Mouse (Mus musculus) stomach, embryonic 14.5 days (tissue): ENCODE results near the gene Arid4b. TPM values are rescaled to one million over a fixed set of nuclear protein-coding genes. Genes with fewer than 3 reads are reported as not detected.

ENCODE experiments used
- ATAC-seq: fragments of 200-750 bp; cut with Nextera tagmentation; 2 replicates; pipeline ENCODE4 v1.8.0; 2017; ENCODE audit warnings: low read depth, moderate TSS enrichment; ENCODE audit not compliant: insufficient number of reproducible peaks, insufficient read depth, low FRiP score
- H3K27ac ChIP-seq: fragments of 300-500 bp; sonication (generic); 2 replicates; pipeline ENCODE4 v1.5.1; 2014; ENCODE audit warnings: mild to moderate bottlenecking, low read length, moderate library complexity, mixed read lengths
- H3K27me3 ChIP-seq: fragments of 300-500 bp; sonication (generic); 2 replicates; pipeline ENCODE4 v1.6.1; 2014; ENCODE audit warnings: low read length, control low read depth, mixed read lengths; ENCODE audit not compliant: control insufficient read depth, insufficient read depth
- H3K36me3 ChIP-seq: fragments of 300-500 bp; sonication (generic); 2 replicates; pipeline ENCODE4 v1.6.1; 2014; ENCODE audit warnings: mild to moderate bottlenecking, control low read depth, low read length, moderate library complexity, mixed read lengths; ENCODE audit not compliant: control insufficient read depth, insufficient read depth
- H3K4me1 ChIP-seq: fragments of 300-500 bp; sonication (generic); 2 replicates; pipeline ENCODE4 v1.6.1; 2014; ENCODE audit warnings: low read length, control low read depth, mixed read lengths; ENCODE audit not compliant: control insufficient read depth, insufficient read depth
- H3K4me2 ChIP-seq: fragments of 300-500 bp; sonication (generic); replicated peaks from 2 replicates; pipeline ENCODE4 v1.6.1; 2014; ENCODE audit warnings: low read depth, low read length, control low read depth
- H3K4me3 ChIP-seq: fragments of 300-500 bp; sonication (generic); 2 replicates; pipeline ENCODE4 v1.5.1; 2014; ENCODE audit warnings: low read depth, low read length, control low read depth
- H3K9ac ChIP-seq: fragments of 300-500 bp; sonication (generic); replicated peaks from 2 replicates; pipeline ENCODE4 v1.6.1; 2014; ENCODE audit warnings: low read depth, mild to moderate bottlenecking, control low read depth, low read length, moderate library complexity, mixed read lengths
- H3K9me3 ChIP-seq: fragments of 300-500 bp; sonication (generic); 2 replicates; pipeline ENCODE4 v1.6.1; 2016; ENCODE audit warnings: low read depth, low read length, control low read depth; ENCODE audit not compliant: control insufficient read depth
- WGBS: fragments of 180-500 bp; shearing (Covaris S2); extraction: QIAGEN DNeasy Blood & Tissue Kit; methylation state at CpG from one replicate; pipeline ENCODE4 v1.1.7; 2014; 5-methylcytosine and 5-hydroxymethylcytosine counted together
- polyA plus RNA-seq: library from polyadenylated mRNA; unstranded; fragments of >200 nt; fragmentation: Nextera tagmentation; extraction: Ambion mirVana; gene quantifications from 2 replicates; pipeline ENCODE4 v1.2.1, GENCODE M21; 2014

The Arid4b gene
- polyA plus RNA-seq, 1 experiment from 2014 or later, result 79.2 TPM

GRCm38 (mm10) chr13:14111146-14111545 lies 48.1 kb downstream of the Arid4b start:
- H3K27me3 ChIP-seq, result no peaks in the 10 kb centered on the region
- no peak overlapping the region for H3K4me2 ChIP-seq
- H3K9ac ChIP-seq, result no peak overlapping the region
- no peak overlapping the region for H3K4me3 ChIP-seq
- no peak for ATAC-seq
- no peaks in the 10 kb centered on the region for H3K9me3 ChIP-seq
- no peaks in the 10 kb centered on the region for H3K36me3 ChIP-seq
- no peaks in the 10 kb centered on the region for H3K4me1 ChIP-seq
- 68% methylated on average over 1 of the region's 1 CpGs for WGBS
- no peak overlapping the region for H3K27ac ChIP-seq

DNA sequence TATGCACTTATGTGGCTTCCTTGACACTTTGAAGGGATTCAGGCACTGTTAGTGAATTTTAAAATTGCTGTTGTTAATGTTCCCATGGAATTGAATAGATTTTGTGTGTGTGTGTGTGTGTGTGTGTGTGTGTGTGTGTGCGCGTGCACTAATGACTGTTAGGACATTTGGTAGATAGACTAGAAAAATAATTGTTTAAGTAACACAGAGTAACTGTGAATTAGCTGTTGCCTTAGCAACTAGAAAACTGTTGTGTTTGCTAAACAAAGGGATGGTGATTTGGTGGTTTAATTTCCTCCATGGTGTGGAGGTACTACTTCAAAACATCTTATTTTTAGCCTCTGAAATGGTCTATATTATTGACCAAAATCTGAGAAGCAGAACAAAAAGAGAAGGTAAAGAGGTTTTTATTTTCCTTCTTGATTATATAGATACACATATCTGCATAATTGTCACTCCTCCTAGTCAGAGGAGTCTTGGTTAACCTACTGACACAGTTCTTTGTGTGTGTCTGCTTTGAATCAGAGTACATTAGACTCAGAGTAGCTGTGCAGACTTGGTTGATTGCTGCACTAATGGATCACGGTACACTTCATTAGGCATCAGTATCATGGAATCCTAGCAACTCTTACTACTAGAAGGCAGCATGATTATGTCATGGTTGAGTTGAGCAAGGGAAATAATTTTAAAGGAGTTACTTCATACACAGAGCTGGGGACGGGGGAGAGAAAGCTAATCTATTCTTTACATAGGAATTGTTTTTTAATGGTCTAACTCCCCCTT lies 50.9 kb downstream of the Arid4b start:
- Histone ChIP-seq H3K27ac (no peak overlapping the region), H3K4me2 (no peak overlapping the region), H3K9ac (no peak overlapping the region), H3K9me3 (no peaks in the 10 kb centered on the region), H3K4me1 (no peaks in the 10 kb centered on the region), H3K27me3 (no peaks in the 10 kb centered on the region), H3K36me3 (no peaks in the 10 kb centered on the region), H3K4me3 (no peak overlapping the region)
- WGBS, result 81% methylated on average over 4 of the region's 4 CpGs
- no peak for ATAC-seq

GRCm38 (mm10) chr13:14115805-14116204 lies 52.8 kb downstream of the Arid4b start:
- Histone ChIP-seq H3K4me1 (no peaks in the 10 kb centered on the region), H3K36me3 (no peaks in the 10 kb centered on the region), H3K27me3 (no peaks in the 10 kb centered on the region), H3K4me2 (no peak overlapping the region), H3K9ac (no peak overlapping the region), H3K4me3 (no peak overlapping the region), H3K27ac (no peak overlapping the region), H3K9me3 (no peaks in the 10 kb centered on the region)
- WGBS, result 89% methylated on average over 2 of the region's 2 CpGs
- no peak for ATAC-seq

DNA sequence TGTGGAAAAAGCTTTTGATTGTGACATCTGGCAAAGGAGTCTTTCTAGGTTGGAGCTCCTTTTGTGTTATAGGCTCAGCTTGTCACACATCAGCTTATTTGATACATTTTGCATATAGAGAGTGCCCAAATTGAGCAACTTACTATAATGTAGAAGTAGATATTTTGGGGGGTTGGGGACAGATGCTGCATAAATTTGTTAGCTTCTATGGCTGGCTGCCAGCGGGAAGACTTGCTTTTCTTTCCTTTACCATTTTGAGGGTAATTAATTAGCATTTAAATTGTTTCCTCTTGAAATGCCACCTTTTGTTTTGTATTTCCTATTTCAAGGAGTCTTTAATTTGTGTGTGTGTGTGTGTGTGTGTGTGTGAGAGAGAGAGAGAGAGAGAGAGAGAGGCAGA lies 68.6 kb downstream of the Arid4b start:
- Histone ChIP-seq H3K4me2 (no peak overlapping the region), H3K4me3 (no peak overlapping the region), H3K36me3 (peaks cover 26% of the 10 kb centered on the region), H3K4me1 (no peaks in the 10 kb centered on the region), H3K27me3 (no peaks in the 10 kb centered on the region), H3K9me3 (no peaks in the 10 kb centered on the region), H3K27ac (no peak overlapping the region), H3K9ac (no peak overlapping the region)
- ATAC-seq, result no peak
- WGBS, result 81% methylated on average over 1 of the region's 1 CpGs

GRCm38 (mm10) chr13:14142294-14142966 lies 79.4 kb downstream of the Arid4b start:
- Histone ChIP-seq H3K9me3 (no peaks in the 10 kb centered on the region), H3K27me3 (no peaks in the 10 kb centered on the region), H3K4me2 (no peak overlapping the region), H3K36me3 (peaks cover 10% of the 10 kb centered on the region), H3K4me3 (no peak overlapping the region), H3K4me1 (no peaks in the 10 kb centered on the region), H3K9ac (no peak overlapping the region), H3K27ac (no peak overlapping the region)
- 87% methylated on average over 2 of the region's 2 CpGs for WGBS
- no peak for ATAC-seq

GRCm38 (mm10) chr13:14177989-14178388 lies 115.0 kb downstream of the Arid4b start:
- no peaks in the 10 kb centered on the region for H3K27me3 ChIP-seq
- ATAC-seq, result no peak
- H3K4me3 ChIP-seq, result no peak overlapping the region
- no peaks in the 10 kb centered on the region for H3K4me1 ChIP-seq
- no peak overlapping the region for H3K9ac ChIP-seq
- H3K9me3 ChIP-seq, result no peaks in the 10 kb centered on the region
- peaks cover 8% of the 10 kb centered on the region for H3K36me3 ChIP-seq
- no peak overlapping the region for H3K4me2 ChIP-seq
- 98% methylated on average over 1 of the region's 1 CpGs for WGBS
- no peak overlapping the region for H3K27ac ChIP-seq

- 90% methylated on average over 3 of the region's 3 CpGs for WGBS
- H3K4me2 ChIP-seq, result no peak overlapping the region
- no peak for ATAC-seq
- no peaks in the 10 kb centered on the region for H3K4me1 ChIP-seq
- no peaks in the 10 kb centered on the region for H3K9me3 ChIP-seq
- H3K27ac ChIP-seq, result no peak overlapping the region
- H3K4me3 ChIP-seq, result no peak overlapping the region
- no peaks in the 10 kb centered on the region for H3K27me3 ChIP-seq
- no peak overlapping the region for H3K9ac ChIP-seq
- peaks cover 8% of the 10 kb centered on the region for H3K36me3 ChIP-seq
Observed at GRCm38 (mm10) chr13:14179669-14180068, 116.6 kb downstream of the Arid4b start.

GRCm38 (mm10) chr13:14245946-14246345 lies 182.9 kb downstream of the Arid4b start:
- Histone ChIP-seq H3K9ac (no peak overlapping the region), H3K27ac (no peak overlapping the region), H3K4me1 (no peaks in the 10 kb centered on the region), H3K36me3 (no peaks in the 10 kb centered on the region), H3K9me3 (no peaks in the 10 kb centered on the region), H3K4me2 (no peak overlapping the region), H3K27me3 (no peaks in the 10 kb centered on the region), H3K4me3 (no peak overlapping the region)
- 50% methylated on average over 2 of the region's 2 CpGs for WGBS
- no peak for ATAC-seq
